Mouse (Mus musculus): ENCODE data around the gene Lrrk2. TPM values are rescaled to one million over a fixed set of nuclear protein-coding genes. Genes with fewer than 3 reads are reported as not detected.

Lrrk2 gene
- 0.49 TPM for polyA plus RNA-seq (2017; shearing (Covaris generic))

GRCm38 (mm10) chr15:91672645-91673568 lies at the start of gene Lrrk2:
Lrrk2 (plus strand) TSS chr15:91673175.

DNA sequence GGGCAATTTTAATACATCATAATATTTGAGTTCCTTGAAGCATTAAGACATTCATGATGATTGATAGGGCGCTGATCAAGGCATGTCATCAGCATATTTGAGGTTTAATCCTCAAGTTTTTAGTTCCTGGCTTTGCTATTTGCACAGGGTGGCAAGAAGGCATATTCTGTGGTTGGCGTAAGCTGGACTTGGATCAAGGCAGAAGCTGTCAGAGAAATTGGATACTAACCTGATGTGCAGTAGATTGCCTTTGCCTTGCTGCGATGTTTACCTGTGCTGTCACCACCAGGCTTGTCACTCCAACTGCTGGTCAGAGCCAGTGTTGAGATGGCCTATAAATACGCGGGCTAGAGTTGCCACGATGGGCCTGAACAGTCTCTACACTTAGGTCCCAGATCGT lies 165.0 kb downstream of the Lrrk2 start, which contains the start of gene Smgc:
TSS of gene Smgc (plus strand) at position 301 of the 400 bp plus-strand sequence.

Other genes with a start within 250 kb of the Lrrk2 start
- gene Slc2a13, start 99.9 kb upstream of the Lrrk2 start, polyA plus RNA-seq (2017; shearing (Covaris generic)) = 0.17 TPM
- gene Smgc, start 165.1 kb downstream of the Lrrk2 start, polyA plus RNA-seq (2017; shearing (Covaris generic)) = not detected